Mouse (Mus musculus): ENCODE data around the gene Grm8.

GRCm38 (mm10) chr6:28128871-28129270, 6.1 kb downstream of the Grm8 start:
- TF ChIP-seq CTCF (IDR thresholded peaks at IDR 0.05; ENCODE audit: borderline replicate concordance, extremely low read depth, insufficient read depth, insufficient read length), result no peak
- TF ChIP-seq POLR2A (IDR thresholded peaks at IDR 0.05; ENCODE audit: borderline replicate concordance, extremely low read depth, insufficient read depth, insufficient read length, poor library complexity, severe bottlenecking), result no peak
